Mouse (Mus musculus) neural tube, embryonic 10.5 days (tissue): ENCODE measurements at regions not wholly inside any gene's neighbourhood (a gene's known extent, or its start where the extent isn't known, plus 50 kb on each side); places are given as distances from the start of the nearest gene placed in this dataset.

ENCODE experiments used
- DNase-seq: peaks from one replicate; pipeline ENCODE4 v3.0.0-alpha.2; 2017; ENCODE audit warnings: low spot score; ENCODE audit errors: extremely low spot score

- no peak for DNase-seq
Observed at GRCm38 (mm10) chr4:30776816-30777442, 1187.0 kb upstream of the Map3k7 start.

- DNase-seq = no peak
Observed at GRCm38 (mm10) chr4:30781649-30782048, 1182.2 kb upstream of the Map3k7 start.

GRCm38 (mm10) chr4:30789976-30790657 is 1173.8 kb upstream of the Map3k7 start:
- no peak for DNase-seq

GRCm38 (mm10) chr4:30809798-30810197 is 1154.1 kb upstream of the Map3k7 start:
- DNase-seq = no peak

GRCm38 (mm10) chr4:30855361-30856056 is 1108.4 kb upstream of the Map3k7 start:
- DNase-seq = no peak

- no peak for DNase-seq
Observed at GRCm38 (mm10) chr4:30904966-30905365, 1058.9 kb upstream of the Map3k7 start.

- no peak for DNase-seq
Observed at GRCm38 (mm10) chr4:30922944-30923343, 1041.0 kb upstream of the Map3k7 start.

- no peak for DNase-seq
Observed at GRCm38 (mm10) chr4:30932358-30932757, 1031.5 kb upstream of the Map3k7 start.

GRCm38 (mm10) chr4:30933030-30933987 is 1030.6 kb upstream of the Map3k7 start:
- DNase-seq = no peak

- no peak for DNase-seq
Observed at GRCm38 (mm10) chr4:30983611-30984010, 980.3 kb upstream of the Map3k7 start.

- DNase-seq = no peak
Observed at GRCm38 (mm10) chr4:31012006-31012405, 951.9 kb upstream of the Map3k7 start.

GRCm38 (mm10) chr4:31052077-31052677 is 911.7 kb upstream of the Map3k7 start:
- no peak for DNase-seq

- DNase-seq = no peak
Observed at GRCm38 (mm10) chr4:31076236-31076635, 887.7 kb upstream of the Map3k7 start.

- DNase-seq = no peak
Observed at GRCm38 (mm10) chr4:31121586-31121985, 842.3 kb upstream of the Map3k7 start.

- DNase-seq = no peak
Observed at GRCm38 (mm10) chr4:31143166-31143565, 820.7 kb upstream of the Map3k7 start.

- no peak for DNase-seq
Observed at GRCm38 (mm10) chr4:31167431-31167830, 796.5 kb upstream of the Map3k7 start.

GRCm38 (mm10) chr4:31168357-31168756 is 795.5 kb upstream of the Map3k7 start:
- no peak for DNase-seq

GRCm38 (mm10) chr4:31171190-31171589 is 792.7 kb upstream of the Map3k7 start:
- DNase-seq = no peak

- DNase-seq = no peak
Observed at GRCm38 (mm10) chr4:31197852-31198251, 766.0 kb upstream of the Map3k7 start.

- no peak for DNase-seq
Observed at GRCm38 (mm10) chr4:31203286-31203685, 760.6 kb upstream of the Map3k7 start.
